Mouse (Mus musculus) myocyte (in vitro differentiated cells): ENCODE data around the gene Akr7a5.

Experiments
- CEBPB ChIP-seq: IDR thresholded peaks from 2 replicates; pipeline ENCODE4 v1.6.1; 2011; ENCODE audit warnings: mild to moderate bottlenecking, moderate library complexity; ENCODE audit not compliant: poor library complexity, insufficient read depth, severe bottlenecking
- E2F4 ChIP-seq: IDR thresholded peaks from one replicate; pipeline ENCODE4 v1.6.1; 2011; ENCODE audit warnings: mild to moderate bottlenecking, control low read depth, moderate library complexity; ENCODE audit not compliant: insufficient read depth
- MAX ChIP-seq: IDR thresholded peaks from one replicate; pipeline ENCODE4 v1.6.1; 2011; ENCODE audit warnings: low read depth, mild to moderate bottlenecking, control low read depth
- MYOD1 ChIP-seq, 3 experiments: IDR thresholded peaks; one replicate each; pipeline ENCODE4 v1.6.1; 2011; ENCODE audit warnings: control low read depth in 2 of 3, low read depth in 2 of 3, mild to moderate bottlenecking in 2 of 3, moderate library complexity in 1 of 3; ENCODE audit not compliant: insufficient read length in 2 of 3, control insufficient read depth in 1 of 3
- POLR2A ChIP-seq: IDR thresholded peaks from one replicate; pipeline ENCODE4 v1.6.1; 2011; ENCODE audit warnings: low read depth, mild to moderate bottlenecking, control low read depth, moderate library complexity; ENCODE audit not compliant: insufficient read length
- POLR2AphosphoS2 ChIP-seq: IDR thresholded peaks from one replicate; pipeline ENCODE4 v1.6.1; 2011; ENCODE audit warnings: low read depth, control low read depth; ENCODE audit not compliant: insufficient read length
- TCF12 ChIP-seq: IDR thresholded peaks from one replicate; pipeline ENCODE4 v1.6.1; 2011; ENCODE audit warnings: mild to moderate bottlenecking, control low read depth; ENCODE audit not compliant: poor library complexity, insufficient read depth, severe bottlenecking
- TCF3 ChIP-seq: IDR thresholded peaks from one replicate; pipeline ENCODE4 v1.6.1; 2011; ENCODE audit warnings: low read depth, control low read depth; ENCODE audit not compliant: insufficient read length
- USF1 ChIP-seq: IDR thresholded peaks from one replicate; pipeline ENCODE4 v1.6.1; 2011; ENCODE audit warnings: low read depth, mild to moderate bottlenecking, control low read depth, moderate library complexity

DNA sequence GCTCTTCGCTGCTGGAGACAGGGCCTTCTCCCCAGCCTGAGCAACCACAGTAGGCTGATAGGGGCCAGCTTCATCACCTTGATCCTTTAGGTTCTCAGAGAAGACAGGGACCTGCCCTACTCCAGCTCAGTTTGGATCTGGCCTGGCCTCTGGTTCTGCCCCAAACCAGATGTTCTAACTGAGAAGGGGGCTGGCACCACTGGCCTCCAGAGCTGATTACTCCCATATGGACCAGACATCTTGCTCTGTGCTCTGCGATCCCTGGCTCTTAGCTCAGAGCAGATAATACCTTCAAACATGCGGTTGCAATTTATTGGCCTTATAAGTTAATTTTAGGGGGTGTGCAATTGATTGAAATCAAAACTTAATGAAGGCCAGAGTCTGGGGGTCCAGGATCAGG lies 43.2 kb upstream of the Akr7a5 start:
- TF ChIP-seq POLR2AphosphoS2 (no peak), USF1 (no peak), POLR2A (no peak), MAX (no peak), TCF12 (no peak), E2F4 (no peak), TCF3 (no peak), MYOD1 (IDR thresholded peaks at IDR 0.05; ENCODE audit: control insufficient read depth in 1 of 3, insufficient read length in 2 of 3, low read depth in 2 of 3) (no peak), CEBPB (no peak)
